Mouse (Mus musculus) neural tube, embryonic 11.5 days (tissue): ENCODE measurements around the gene Drd4. TPM values are rescaled to one million over a fixed set of nuclear protein-coding genes. Genes with fewer than 3 reads are reported as not detected.

Experiments
- ATAC-seq: fragments of 200-750 bp; cut with Nextera tagmentation; 2 replicates; pipeline ENCODE4 v1.8.0; 2017; ENCODE audit warnings: moderate number of reproducible peaks, mild to moderate bottlenecking, moderate TSS enrichment, moderate library complexity; ENCODE audit not compliant: insufficient read depth, low FRiP score, low TSS enrichment
- DNase-seq: peaks from one replicate; pipeline ENCODE4 v3.0.0-alpha.2; 2015; ENCODE audit warnings: low spot score
- H3K27ac ChIP-seq: fragments of 300-500 bp; sonication (generic); 2 replicates; pipeline ENCODE4 v1.5.1; 2014; ENCODE audit warnings: low read depth, mild to moderate bottlenecking, low read length
- H3K27me3 ChIP-seq: fragments of 300-500 bp; sonication (generic); 2 replicates; pipeline ENCODE4 v1.6.1; 2014; ENCODE audit warnings: mild to moderate bottlenecking, low read length, mixed read lengths; ENCODE audit not compliant: control insufficient read depth, insufficient read depth
- H3K36me3 ChIP-seq: fragments of 300-500 bp; sonication (generic); 2 replicates; pipeline ENCODE4 v1.6.1; 2014; ENCODE audit warnings: mild to moderate bottlenecking, low read length, moderate library complexity, mixed read lengths; ENCODE audit not compliant: control insufficient read depth, insufficient read depth
- H3K4me1 ChIP-seq: fragments of 300-500 bp; sonication (generic); 2 replicates; pipeline ENCODE4 v1.6.1; 2014; ENCODE audit warnings: low read length, mixed read lengths; ENCODE audit not compliant: control insufficient read depth, insufficient read depth
- H3K4me2 ChIP-seq: fragments of 300-500 bp; sonication (generic); 2 replicates; pipeline ENCODE4 v1.6.1; 2014; ENCODE audit warnings: low read depth, mild to moderate bottlenecking, moderate library complexity
- H3K4me3 ChIP-seq: fragments of 300-500 bp; sonication (generic); 2 replicates; pipeline ENCODE4 v1.5.1; 2014; ENCODE audit warnings: low read depth, low read length
- H3K9ac ChIP-seq: fragments of 300-500 bp; sonication (generic); 2 replicates; pipeline ENCODE4 v1.6.1; 2014; ENCODE audit warnings: mild to moderate bottlenecking, low read length
- H3K9me3 ChIP-seq: fragments of 300-500 bp; sonication (generic); 2 replicates; pipeline ENCODE4 v1.6.1; 2016; ENCODE audit warnings: low read length; ENCODE audit not compliant: control insufficient read depth
- WGBS: fragments of 180-500 bp; shearing (Covaris S2); extraction: QIAGEN DNeasy Blood & Tissue Kit; methylation state at CpG from one replicate; pipeline ENCODE4 v1.1.7; 2014; 5-methylcytosine and 5-hydroxymethylcytosine counted together
- polyA plus RNA-seq: library from polyadenylated mRNA; unstranded; fragments of >200 nt; fragmentation: Nextera tagmentation; extraction: Ambion mirVana; gene quantifications from 2 replicates; pipeline ENCODE4 v1.2.1, GENCODE M21; 2014

Drd4 gene
- polyA plus RNA-seq, 1 experiment from 2014 or later = 0.61 TPM

- DNase-seq = no peak
- WGBS = 11% methylated on average over 25 of the region's 25 CpGs
- Histone ChIP-seq H3K4me1 (peaks cover 10% of the 10 kb centered on the region; the same call in 1 of the 2 replicates), H3K36me3 (peaks cover 17% of the 10 kb centered on the region), H3K27me3 (no peaks in the 10 kb centered on the region), H3K4me3 (peak within 1 kb of the TSS; percentile 21), H3K9ac (peak within 1 kb of the TSS; percentile 12), H3K9me3 (no peaks in the 10 kb centered on the region), H3K4me2 (peak within 1 kb of the TSS; percentile 38), H3K27ac (no peak within 1 kb of the TSS)
- ATAC-seq = peak; percentile 45; the same call in 1 of the 2 replicates
These were observed 25.9 kb upstream of the Drd4 start, which contains the start of gene Irf7 for GRCm38 (mm10) chr7:141265739-141266561. Gene Irf7 (minus strand): TSS chr7:141266481.

DNA sequence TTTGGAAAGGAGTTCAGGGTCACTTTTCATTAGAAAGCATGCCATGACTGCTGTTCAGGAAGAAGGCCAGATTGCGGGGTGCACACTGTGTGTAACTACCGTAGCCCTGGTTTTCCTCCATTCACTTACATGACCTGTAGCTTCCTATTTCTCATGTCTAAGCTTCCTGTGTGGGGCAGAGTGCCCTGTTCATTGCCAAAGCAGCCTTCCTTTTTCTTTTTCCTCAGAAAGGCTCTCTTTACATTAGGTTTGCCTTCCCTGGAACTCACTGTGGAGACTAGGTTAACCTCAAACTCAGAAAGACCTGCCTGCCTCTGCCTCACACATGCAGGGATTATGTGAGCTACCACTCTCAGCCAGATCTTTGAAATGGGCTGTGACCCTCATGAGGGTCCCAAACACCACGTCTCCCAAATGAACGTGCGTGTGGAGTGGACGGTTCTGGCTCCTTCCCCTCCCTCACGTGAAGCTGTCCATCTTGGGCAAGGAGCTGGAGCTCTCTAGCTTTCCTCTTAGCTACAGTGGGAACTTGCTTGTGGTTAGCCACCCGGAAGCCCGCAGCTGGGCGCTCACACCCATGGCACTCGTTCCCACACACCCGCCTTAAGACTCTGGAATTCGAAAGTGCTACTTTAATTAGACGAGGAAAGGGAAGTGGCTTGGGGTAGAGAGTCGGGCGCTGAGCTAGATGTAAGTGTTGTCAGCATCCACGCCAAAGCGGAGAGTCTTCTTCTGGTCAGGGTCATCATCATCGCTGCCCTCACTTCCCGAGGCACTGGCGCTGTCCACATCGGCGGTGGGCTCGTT lies 23.1 kb upstream of the Drd4 start:
- Histone ChIP-seq H3K9ac (no peak overlapping the region), H3K4me1 (peaks cover 10% of the 10 kb centered on the region; the same call in 1 of the 2 replicates), H3K9me3 (no peaks in the 10 kb centered on the region), H3K36me3 (0 out of 2 replicates have a peak, but pooled peaks cover 2% of the 10 kb centered on the region), H3K4me3 (no peak overlapping the region), H3K27me3 (no peaks in the 10 kb centered on the region), H3K4me2 (no peak overlapping the region), H3K27ac (no peak overlapping the region)
- ATAC-seq (no peak), DNase-seq (no peak)
- 79% methylated on average over 24 of the region's 24 CpGs for WGBS

DNA sequence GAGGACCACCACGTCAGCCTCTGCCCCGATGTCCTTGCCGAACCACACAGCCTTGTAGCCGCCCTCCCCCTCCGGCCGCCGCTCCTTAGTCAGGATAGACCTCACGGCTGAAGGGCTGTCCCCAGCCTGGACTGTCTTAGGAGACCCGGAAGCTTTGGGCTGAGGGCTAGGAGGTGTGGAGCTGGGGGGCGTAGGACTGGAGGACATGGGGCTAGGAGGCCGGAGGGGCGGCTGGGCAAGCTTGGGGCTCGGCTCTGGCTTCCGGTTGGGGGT lies 22.6 kb upstream of the Drd4 start:
- no peak for ATAC-seq
- no peak for DNase-seq
- H3K27me3 ChIP-seq = no peaks in the 10 kb centered on the region
- no peak overlapping the region for H3K4me3 ChIP-seq
- no peak overlapping the region for H3K9ac ChIP-seq
- H3K9me3 ChIP-seq = no peaks in the 10 kb centered on the region
- H3K4me1 ChIP-seq = peaks cover 10% of the 10 kb centered on the region; the same call in 1 of the 2 replicates
- no peak overlapping the region for H3K27ac ChIP-seq
- WGBS = 80% methylated on average over 14 of the region's 14 CpGs
- no peak overlapping the region for H3K4me2 ChIP-seq
- H3K36me3 ChIP-seq = no peaks in the 10 kb centered on the region

- ATAC-seq (no peak), DNase-seq (no peak)
- no peaks in the 10 kb centered on the region for H3K36me3 ChIP-seq
- no peak overlapping the region for H3K9ac ChIP-seq
- no peak overlapping the region for H3K4me3 ChIP-seq
- 79% methylated on average over 3 of the region's 3 CpGs for WGBS
- H3K4me1 ChIP-seq = peaks cover 5% of the 10 kb centered on the region; the same call in 1 of the 2 replicates
- no peak overlapping the region for H3K27ac ChIP-seq
- H3K27me3 ChIP-seq = no peaks in the 10 kb centered on the region
- no peaks in the 10 kb centered on the region for H3K9me3 ChIP-seq
- no peak overlapping the region for H3K4me2 ChIP-seq
These were observed 21.2 kb upstream of the Drd4 start for GRCm38 (mm10) chr7:141270631-141271030.

GRCm38 (mm10) chr7:141275356-141275755 lies 16.4 kb upstream of the Drd4 start:
- Histone ChIP-seq H3K9me3 (no peaks in the 10 kb centered on the region), H3K4me3 (no peak overlapping the region), H3K9ac (no peak overlapping the region), H3K27me3 (0 out of 2 replicates have a peak, but pooled peaks cover 2% of the 10 kb centered on the region), H3K4me1 (0 out of 2 replicates have a peak, but pooled peaks cover 3% of the 10 kb centered on the region), H3K36me3 (no peaks in the 10 kb centered on the region), H3K27ac (no peak overlapping the region), H3K4me2 (no peak overlapping the region)
- 85% methylated on average over 9 of the region's 9 CpGs for WGBS
- ATAC-seq = no peak
- DNase-seq = no peak

DNA sequence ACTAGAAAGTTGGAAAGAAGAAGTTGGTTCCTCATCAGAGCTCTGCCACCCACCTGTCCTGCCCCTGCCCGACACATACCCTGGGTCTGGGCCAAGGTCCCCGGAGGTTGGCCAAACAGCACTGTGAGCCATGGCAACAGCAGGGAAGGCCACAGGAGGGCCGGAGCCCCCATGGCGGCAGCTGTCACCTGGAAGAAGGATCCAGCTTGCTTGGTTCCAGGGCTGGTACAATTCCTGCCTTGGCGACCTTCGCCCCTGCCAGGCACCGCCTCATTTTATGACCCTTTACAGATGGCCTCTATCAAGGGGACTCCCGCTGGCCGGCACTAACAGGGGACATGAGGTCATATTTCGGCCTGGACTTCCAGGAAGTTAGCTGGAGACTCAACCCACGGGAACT lies 15.3 kb upstream of the Drd4 start, which contains the start of gene Cdhr5:
Cdhr5 (minus strand) TSS at position 241 of the 400 bp plus-strand sequence.
- H3K4me2 ChIP-seq = no peak within 1 kb of the TSS
- H3K4me1 ChIP-seq = 0 out of 2 replicates have a peak, but pooled peaks cover 3% of the 10 kb centered on the region
- H3K4me3 ChIP-seq = no peak within 1 kb of the TSS
- H3K9me3 ChIP-seq = no peaks in the 10 kb centered on the region
- H3K36me3 ChIP-seq = no peaks in the 10 kb centered on the region
- H3K27ac ChIP-seq = no peak within 1 kb of the TSS
- DNase-seq (no peak), ATAC-seq (no peak)
- WGBS = 20% methylated on average over 11 of the region's 11 CpGs
- 0 out of 2 replicates have a peak, but pooled peaks cover 2% of the 10 kb centered on the region for H3K27me3 ChIP-seq
- no peak within 1 kb of the TSS for H3K9ac ChIP-seq

GRCm38 (mm10) chr7:141277701-141278678 lies 13.8 kb upstream of the Drd4 start:
- Histone ChIP-seq H3K9me3 (no peaks in the 10 kb centered on the region), H3K27me3 (0 out of 2 replicates have a peak, but pooled peaks cover 2% of the 10 kb centered on the region), H3K36me3 (no peaks in the 10 kb centered on the region), H3K9ac (no peak overlapping the region), H3K4me2 (no peak overlapping the region), H3K4me3 (no peak overlapping the region), H3K27ac (no peak overlapping the region), H3K4me1 (0 out of 2 replicates have a peak, but pooled peaks cover 3% of the 10 kb centered on the region)
- DNase-seq (no peak), ATAC-seq (0 out of 2 replicates have a peak, but pooled peaks have one; percentile 5)
- WGBS = 79% methylated on average over 11 of the region's 11 CpGs
